Mouse (Mus musculus): Measurements from ENCODE around the gene Gm5039.
"Not testable (repeated sequence)": the region's sequence is repeated elsewhere in the genome, so short reads cannot be mapped to it uniquely, and the experiment has no call there.

DNA sequence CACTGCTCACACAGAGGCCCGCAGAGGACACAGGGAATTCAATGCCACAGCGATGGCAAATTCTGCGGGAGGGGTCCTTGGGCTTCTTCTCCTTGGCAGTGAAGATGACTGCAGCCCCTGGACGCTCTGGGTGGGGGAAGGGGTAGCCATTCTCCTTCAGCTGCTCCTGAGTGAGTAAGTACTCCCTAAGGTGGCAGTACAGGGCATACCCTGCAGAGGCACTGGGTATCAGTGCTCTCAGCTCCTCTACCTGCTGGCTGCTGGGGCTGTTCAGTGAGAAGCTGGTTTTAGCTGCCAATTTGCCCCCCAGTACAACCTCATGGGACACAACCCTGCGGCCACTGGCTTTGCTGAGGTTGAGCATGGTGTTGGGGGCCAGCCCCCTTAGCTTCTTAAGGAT lies 38.6 kb downstream of the Gm5039 start:
- not testable (repeated sequence) for TF ChIP-seq CTCF, EP300 (IDR thresholded peaks at IDR 0.05)

Data from lung, postnatal 0 days (tissue).